Mouse (Mus musculus) heart, embryonic 10.5 days (tissue): ENCODE measurements at regions not wholly inside any gene's neighbourhood (a gene's known extent, or its start where the extent isn't known, plus 50 kb on each side); places are given as distances from the start of the nearest gene placed in this dataset.

ENCODE experiments used
- DNase-seq: peaks from one replicate; pipeline ENCODE4 v3.0.0-alpha.2; 2017; ENCODE audit warnings: low spot score
- H3K27ac ChIP-seq: fragments of 300-500 bp; sonication (generic); 2 replicates; pipeline ENCODE4 v1.5.1; 2016; ENCODE audit warnings: mild to moderate bottlenecking
- H3K27me3 ChIP-seq: fragments of 300-500 bp; sonication (generic); 2 replicates; pipeline ENCODE4 v1.6.1; 2016; ENCODE audit warnings: mild to moderate bottlenecking; ENCODE audit not compliant: poor library complexity, insufficient read depth, severe bottlenecking
- H3K36me3 ChIP-seq: fragments of 300-500 bp; sonication (generic); 2 replicates; pipeline ENCODE4 v1.6.1; 2016; ENCODE audit warnings: mild to moderate bottlenecking, moderate library complexity
- H3K4me1 ChIP-seq: fragments of 300-500 bp; sonication (generic); 2 replicates; pipeline ENCODE4 v1.6.1; 2016; ENCODE audit warnings: mild to moderate bottlenecking
- H3K4me3 ChIP-seq: fragments of 300-500 bp; sonication (generic); 2 replicates; pipeline ENCODE4 v1.5.1; 2016; ENCODE audit warnings: mild to moderate bottlenecking, moderate library complexity
- H3K9me3 ChIP-seq: fragments of 300-500 bp; sonication (generic); 2 replicates; pipeline ENCODE4 v1.6.1; 2016; ENCODE audit warnings: mild to moderate bottlenecking, moderate library complexity
- WGBS: fragments of 180-500 bp; shearing (Covaris S2); methylation state at CpG from one replicate; pipeline ENCODE4 v1.1.7; 2016; 5-methylcytosine and 5-hydroxymethylcytosine counted together

- Histone ChIP-seq H3K36me3 (no peaks in the 10 kb centered on the region), H3K4me3 (no peak overlapping the region), H3K27me3 (no peaks in the 10 kb centered on the region), H3K9me3 (no peaks in the 10 kb centered on the region), H3K27ac (no peak overlapping the region), H3K4me1 (no peaks in the 10 kb centered on the region)
- no peak for DNase-seq
- WGBS = 95% methylated on average over 1 of the region's 1 CpGs
Observed at GRCm38 (mm10) chr13:110814066-110814465, 419.2 kb downstream of the Plk2 start.

- Histone ChIP-seq H3K4me3 (no peak overlapping the region), H3K36me3 (no peaks in the 10 kb centered on the region), H3K27ac (no peak overlapping the region), H3K4me1 (no peaks in the 10 kb centered on the region), H3K9me3 (no peaks in the 10 kb centered on the region), H3K27me3 (no peaks in the 10 kb centered on the region)
- no peak for DNase-seq
- 47% methylated on average over 2 of the region's 2 CpGs for WGBS
Observed at GRCm38 (mm10) chr13:110819301-110819862, 424.5 kb downstream of the Plk2 start.

GRCm38 (mm10) chr13:110824878-110825277 is 429.9 kb upstream of the Actbl2 start:
- H3K27ac ChIP-seq = no peak overlapping the region
- H3K4me1 ChIP-seq = no peaks in the 10 kb centered on the region
- no peaks in the 10 kb centered on the region for H3K27me3 ChIP-seq
- H3K9me3 ChIP-seq = no peaks in the 10 kb centered on the region
- 87% methylated on average over 9 of the region's 9 CpGs for WGBS
- no peaks in the 10 kb centered on the region for H3K36me3 ChIP-seq
- no peak overlapping the region for H3K4me3 ChIP-seq
- no peak for DNase-seq

- WGBS = 84% methylated on average over 5 of the region's 5 CpGs
- Histone ChIP-seq H3K9me3 (no peaks in the 10 kb centered on the region), H3K4me3 (no peak overlapping the region), H3K36me3 (no peaks in the 10 kb centered on the region), H3K4me1 (no peaks in the 10 kb centered on the region), H3K27me3 (no peaks in the 10 kb centered on the region), H3K27ac (no peak overlapping the region)
- no peak for DNase-seq
Observed at GRCm38 (mm10) chr13:110832442-110832841, 422.4 kb upstream of the Actbl2 start.

- WGBS = 82% methylated on average over 7 of the region's 7 CpGs
- no peaks in the 10 kb centered on the region for H3K4me1 ChIP-seq
- H3K27ac ChIP-seq = no peak overlapping the region
- no peak for DNase-seq
- H3K27me3 ChIP-seq = no peaks in the 10 kb centered on the region
- H3K9me3 ChIP-seq = no peaks in the 10 kb centered on the region
- H3K36me3 ChIP-seq = no peaks in the 10 kb centered on the region
- H3K4me3 ChIP-seq = no peak overlapping the region
Observed at GRCm38 (mm10) chr13:110836936-110837335, 417.9 kb upstream of the Actbl2 start.

- WGBS = 81% methylated on average over 7 of the region's 7 CpGs
- DNase-seq = no peak
Observed at GRCm38 (mm10) chr13:110841949-110842348, 412.9 kb upstream of the Actbl2 start.

GRCm38 (mm10) chr13:110845695-110846094 is 409.1 kb upstream of the Actbl2 start:
- Histone ChIP-seq H3K4me3 (no peak overlapping the region), H3K27me3 (no peaks in the 10 kb centered on the region), H3K9me3 (no peaks in the 10 kb centered on the region), H3K27ac (no peak overlapping the region), H3K4me1 (no peaks in the 10 kb centered on the region), H3K36me3 (peaks cover 2% of the 10 kb centered on the region; the same call in 1 of the 2 replicates)
- WGBS = 87% methylated on average over 2 of the region's 2 CpGs
- no peak for DNase-seq

More at GRCm38 (mm10) chr13:110841949-110842348, 412.9 kb upstream of the Actbl2 start:
- no peak overlapping the region for H3K27ac ChIP-seq
- no peaks in the 10 kb centered on the region for H3K27me3 ChIP-seq
- H3K36me3 ChIP-seq = peaks cover 2% of the 10 kb centered on the region; the same call in 1 of the 2 replicates
- H3K4me3 ChIP-seq = no peak overlapping the region
- H3K9me3 ChIP-seq = no peaks in the 10 kb centered on the region
- H3K4me1 ChIP-seq = no peaks in the 10 kb centered on the region

- Histone ChIP-seq H3K4me1 (0 out of 2 replicates have a peak, but pooled peaks cover 3% of the 10 kb centered on the region), H3K27me3 (no peaks in the 10 kb centered on the region), H3K4me3 (no peak overlapping the region), H3K27ac (no peak overlapping the region), H3K36me3 (no peaks in the 10 kb centered on the region), H3K9me3 (no peaks in the 10 kb centered on the region)
- 84% methylated on average over 2 of the region's 2 CpGs for WGBS
- DNase-seq = no peak
Observed at GRCm38 (mm10) chr13:110852996-110853727, 401.7 kb upstream of the Actbl2 start.

GRCm38 (mm10) chr13:110854213-110854612 is 400.6 kb upstream of the Actbl2 start:
- WGBS = 56% methylated on average over 1 of the region's 1 CpGs
- H3K9me3 ChIP-seq = no peaks in the 10 kb centered on the region
- no peak overlapping the region for H3K27ac ChIP-seq
- H3K36me3 ChIP-seq = no peaks in the 10 kb centered on the region
- H3K4me3 ChIP-seq = no peak overlapping the region
- 0 out of 2 replicates have a peak, but pooled peaks cover 3% of the 10 kb centered on the region for H3K4me1 ChIP-seq
- H3K27me3 ChIP-seq = no peaks in the 10 kb centered on the region
- DNase-seq = no peak

- Histone ChIP-seq H3K27me3 (no peaks in the 10 kb centered on the region), H3K4me3 (no peak overlapping the region), H3K27ac (no peak overlapping the region), H3K4me1 (peaks cover 10% of the 10 kb centered on the region; the same call in 1 of the 2 replicates), H3K36me3 (no peaks in the 10 kb centered on the region), H3K9me3 (no peaks in the 10 kb centered on the region)
- 73% methylated on average over 4 of the region's 4 CpGs for WGBS
- DNase-seq = no peak
Observed at GRCm38 (mm10) chr13:110865902-110866512, 388.8 kb upstream of the Actbl2 start.

GRCm38 (mm10) chr13:110866713-110867112 is 388.1 kb upstream of the Actbl2 start:
- H3K4me1 ChIP-seq = peaks cover 10% of the 10 kb centered on the region; the same call in 1 of the 2 replicates
- no peaks in the 10 kb centered on the region for H3K36me3 ChIP-seq
- no peak for DNase-seq
- WGBS = 41% methylated on average over 2 of the region's 2 CpGs
- no peak overlapping the region for H3K4me3 ChIP-seq
- no peaks in the 10 kb centered on the region for H3K27me3 ChIP-seq
- H3K9me3 ChIP-seq = no peaks in the 10 kb centered on the region
- no peak overlapping the region for H3K27ac ChIP-seq

- H3K4me3 ChIP-seq = no peak overlapping the region
- no peak overlapping the region for H3K27ac ChIP-seq
- 64% methylated on average over 4 of the region's 4 CpGs for WGBS
- H3K27me3 ChIP-seq = no peaks in the 10 kb centered on the region
- no peaks in the 10 kb centered on the region for H3K9me3 ChIP-seq
- peaks cover 10% of the 10 kb centered on the region; the same call in 1 of the 2 replicates for H3K4me1 ChIP-seq
- DNase-seq = no peak
- H3K36me3 ChIP-seq = no peaks in the 10 kb centered on the region
Observed at GRCm38 (mm10) chr13:110871125-110871775, 383.6 kb upstream of the Actbl2 start.

- peaks cover 10% of the 10 kb centered on the region; the same call in 1 of the 2 replicates for H3K4me1 ChIP-seq
- whole genome bisulfite sequencing = 35% methylated on average over 1 of the region's 1 CpGs
- no peaks in the 10 kb centered on the region for H3K27me3 ChIP-seq
- H3K36me3 ChIP-seq = no peaks in the 10 kb centered on the region
- no peaks in the 10 kb centered on the region for H3K9me3 ChIP-seq
- no peak overlapping the region for H3K4me3 ChIP-seq
- no peak for DNase-seq
- no peak overlapping the region for H3K27ac ChIP-seq
Observed at GRCm38 (mm10) chr13:110871776-110872135, 383.1 kb upstream of the Actbl2 start.
